Mouse (Mus musculus): ENCODE measurements around the gene Myrf. TPM values are rescaled to one million over a fixed set of nuclear protein-coding genes. Genes with fewer than 3 reads are reported as not detected.

Gene Myrf
- total RNA-seq, 2 experiments from 2014 or later, result 7.6 to 7.7 TPM

GRCm38 (mm10) chr19:10258279-10259011 is 17.9 kb upstream of the Myrf start:
- intact Hi-C loops (cut with DNase I), result loop anchor here (2.0 to 5.0 kb wide), 5 partner anchors 74 to 244 kb away; no protein-coding TSS in a partner anchor

GRCm38 (mm10) chr19:10248128-10248527 is 7.6 kb upstream of the Myrf start:
- peak in 1 of 2 experiments; percentile 24 for DNase-seq
- intact Hi-C loops (cut with DNase I), result no loop called here

More at GRCm38 (mm10) chr19:10258279-10259011, 17.9 kb upstream of the Myrf start:
- DNase-seq, result peak; percentile 84 to 90

- intact Hi-C loops (cut with DNase I), result no loop called here
Observed at GRCm38 (mm10) chr19:10247165-10247564, 6.6 kb upstream of the Myrf start.

GRCm38 (mm10) chr19:10244183-10244582 is 3.6 kb upstream of the Myrf start:
- DNase-seq, result peak; percentile 45 to 64

More at GRCm38 (mm10) chr19:10247165-10247564, 6.6 kb upstream of the Myrf start:
- no peak for DNase-seq

GRCm38 (mm10) chr19:10242916-10243315 is 2.4 kb upstream of the Myrf start:
- DNase-seq, result no peak
- intact Hi-C loops (cut with DNase I), result no loop called here

More at GRCm38 (mm10) chr19:10244183-10244582, 3.6 kb upstream of the Myrf start:
- intact Hi-C loops (cut with DNase I), result no loop called here

GRCm38 (mm10) chr19:10239975-10240653 is 434 bp downstream of the Myrf start:
- DNase-seq, result no peak
- intact Hi-C loops (cut with DNase I), result loop anchor here (2.0 kb wide), 1 partner anchor 21 kb away; no protein-coding TSS in a partner anchor

- intact Hi-C loops (cut with DNase I), result no loop called here
- no peak for DNase-seq
Observed at GRCm38 (mm10) chr19:10239419-10239818, 1.1 kb downstream of the Myrf start.

- intact Hi-C loops (cut with DNase I), result no loop called here
- peak in 1 of 2 experiments; percentile 15 for DNase-seq
Observed at GRCm38 (mm10) chr19:10238477-10238876, 2.1 kb downstream of the Myrf start.

- DNase-seq, result no peak
- intact Hi-C loops (cut with DNase I), result no loop called here
Observed at GRCm38 (mm10) chr19:10235784-10236565, 4.6 kb downstream of the Myrf start.

- no peak for DNase-seq
- intact Hi-C loops (cut with DNase I), result no loop called here
Observed at GRCm38 (mm10) chr19:10232327-10233017, 8.1 kb downstream of the Myrf start.

GRCm38 (mm10) chr19:10231871-10232270 is 8.7 kb downstream of the Myrf start:
- intact Hi-C loops (cut with DNase I), result no loop called here
- DNase-seq, result no peak

- intact Hi-C loops (cut with DNase I), result no loop called here
- DNase-seq, result no peak
Observed at GRCm38 (mm10) chr19:10231016-10231415, 9.5 kb downstream of the Myrf start.

- intact Hi-C loops (cut with DNase I), result no loop called here
- DNase-seq, result no peak
Observed at GRCm38 (mm10) chr19:10225767-10226166, 14.8 kb downstream of the Myrf start.

- DNase-seq, result no peak
- intact Hi-C loops (cut with DNase I), result no loop called here
Observed at GRCm38 (mm10) chr19:10224637-10225453, 15.7 kb downstream of the Myrf start.

- intact Hi-C loops (cut with DNase I), result no loop called here
- DNase-seq, result no peak
Observed at GRCm38 (mm10) chr19:10223561-10223960, 17.0 kb downstream of the Myrf start.

- intact Hi-C loops (cut with DNase I), result no loop called here
- DNase-seq, result no peak
Observed at GRCm38 (mm10) chr19:10222656-10223055, 17.9 kb downstream of the Myrf start.

- DNase-seq, result no peak
- intact Hi-C loops (cut with DNase I), result no loop called here
Observed at GRCm38 (mm10) chr19:10221585-10221984, 19.0 kb downstream of the Myrf start.

GRCm38 (mm10) chr19:10219593-10219992 is 21.0 kb downstream of the Myrf start:
- intact Hi-C loops (cut with DNase I), result loop anchor here (2.0 kb wide), 1 partner anchor 21 kb away; the partner anchor contains the start of gene Myrf

GRCm38 (mm10) chr19:10219108-10219507 is 21.4 kb downstream of the Myrf start:
- DNase-seq, result peak; percentile 37 to 67
- intact Hi-C loops (cut with DNase I), result loop anchor here (2.0 kb wide), 1 partner anchor 22 kb away; the partner anchor contains the start of gene Myrf

More at GRCm38 (mm10) chr19:10219593-10219992, 21.0 kb downstream of the Myrf start:
- no peak for DNase-seq
